Mouse (Mus musculus): ENCODE measurements around the gene Tmem232.
"Not testable (repeated sequence)": the region's sequence is repeated elsewhere in the genome, so short reads cannot be mapped to it uniquely, and the experiment has no call there.

The Tmem232 gene

DNA sequence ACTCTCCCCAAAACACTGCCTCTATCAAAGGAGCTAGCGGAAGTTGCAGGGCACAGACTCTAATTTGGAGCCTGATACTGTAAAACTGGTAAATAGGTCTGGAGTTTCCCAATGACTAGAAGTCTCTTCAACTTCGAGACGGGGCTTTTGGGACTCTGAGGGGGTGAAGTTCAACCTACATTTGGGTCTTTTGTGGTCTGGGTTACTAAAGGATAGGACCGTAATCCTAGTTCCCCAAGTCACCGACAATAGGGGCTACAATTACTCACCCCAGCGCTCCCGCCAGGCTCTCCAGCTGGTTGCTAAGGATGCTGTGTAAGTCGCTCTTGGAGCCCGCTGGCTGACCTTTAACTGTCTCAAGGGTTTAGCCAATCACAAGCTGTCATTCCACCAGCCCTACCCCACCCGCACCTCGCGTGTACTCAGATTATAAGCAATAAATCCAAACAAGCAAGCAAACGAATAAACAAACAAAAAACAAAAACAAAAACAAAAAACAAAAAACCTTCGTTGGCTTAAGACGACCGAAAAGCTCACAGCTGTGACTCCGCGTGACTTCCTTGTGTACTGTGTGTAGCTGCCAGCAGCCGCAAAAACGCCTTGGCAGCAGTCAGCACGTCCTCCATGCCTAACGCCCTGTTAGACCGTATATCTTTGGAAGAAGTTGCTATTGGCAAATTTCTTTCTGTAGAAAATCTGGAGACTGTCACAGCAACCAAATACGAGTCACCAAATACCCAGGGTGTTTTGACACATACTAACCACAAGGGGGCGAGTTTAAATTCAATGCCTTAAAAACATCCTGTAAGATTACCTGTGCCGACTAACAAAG, at the start of gene Tmem232:
Gene Tmem232 (minus strand): TSS at position 342 of the 832 bp plus-strand sequence.
- in situ Hi-C loops (cut with MboI; ENCODE audit: low sequenced_read_pairs), result no loop called here

- in situ Hi-C loops (cut with MboI; ENCODE audit: low sequenced_read_pairs), result no loop called here
These were observed 46.3 kb upstream of the Tmem232 start for GRCm38 (mm10) chr17:65586892-65587291.

DNA sequence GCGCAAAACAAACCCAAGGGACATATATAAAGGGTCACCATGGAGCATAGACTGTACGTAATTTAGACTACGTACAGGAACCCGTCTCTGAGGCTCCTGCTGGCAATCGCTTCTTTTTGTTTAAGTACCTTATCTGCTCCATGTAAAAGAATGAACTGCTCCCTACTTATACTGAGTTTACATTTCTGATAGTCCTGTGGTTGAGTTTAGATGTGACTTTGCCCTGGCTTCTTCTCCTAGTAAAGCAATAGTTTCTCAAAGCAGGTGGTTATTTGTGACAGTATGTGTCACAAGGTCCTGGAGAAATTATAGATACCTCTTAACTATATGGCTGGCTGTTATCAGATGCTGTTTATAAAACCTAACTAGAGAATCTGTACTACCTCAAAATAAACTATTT, 40.9 kb upstream of the Tmem232 start:
- in situ Hi-C loops (cut with MboI; ENCODE audit: low sequenced_read_pairs), result no loop called here

- in situ Hi-C loops (cut with MboI; ENCODE audit: low sequenced_read_pairs), result no loop called here
These were observed 39.2 kb upstream of the Tmem232 start for GRCm38 (mm10) chr17:65579766-65580165.

DNA sequence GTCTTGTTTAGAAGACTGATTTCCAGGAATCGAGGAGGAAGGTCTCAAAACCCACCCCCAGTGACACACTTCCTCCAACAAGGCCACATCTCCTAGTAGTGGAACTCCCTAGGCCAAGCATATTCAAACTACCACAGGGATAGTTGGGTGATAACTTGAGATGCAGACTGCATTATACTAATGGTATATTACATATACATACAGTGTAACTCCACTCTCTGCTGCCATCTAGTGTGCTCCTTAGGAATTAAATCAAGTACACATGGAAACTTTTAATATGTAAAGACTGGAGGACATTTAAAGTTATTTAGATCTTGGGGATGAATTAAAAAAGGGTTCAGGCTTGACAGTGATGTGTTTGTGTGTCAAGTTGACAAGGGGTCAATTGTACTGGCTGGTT, 34.8 kb upstream of the Tmem232 start:
- in situ Hi-C loops (cut with MboI; ENCODE audit: low sequenced_read_pairs), result no loop called here

DNA sequence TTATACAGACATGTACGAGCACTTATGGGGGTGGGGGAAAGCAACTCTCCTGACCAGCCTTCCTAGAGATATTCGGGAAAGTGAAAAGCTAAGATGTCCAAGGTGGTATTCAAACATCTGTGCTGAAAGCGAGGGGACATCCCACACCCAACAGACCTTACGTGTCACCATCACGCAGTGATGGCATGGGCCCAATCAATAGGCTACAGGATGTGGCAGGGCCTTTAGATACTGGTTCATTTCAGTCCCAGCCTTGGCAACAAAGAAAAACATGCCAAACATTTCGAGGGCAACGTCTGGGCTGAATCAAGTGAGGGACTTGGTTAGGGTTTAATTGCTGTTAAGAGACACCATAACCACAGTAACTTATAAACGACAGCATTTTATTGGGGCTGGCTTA, 34.3 kb upstream of the Tmem232 start:
- in situ Hi-C loops (cut with MboI; ENCODE audit: low sequenced_read_pairs), result no loop called here

DNA sequence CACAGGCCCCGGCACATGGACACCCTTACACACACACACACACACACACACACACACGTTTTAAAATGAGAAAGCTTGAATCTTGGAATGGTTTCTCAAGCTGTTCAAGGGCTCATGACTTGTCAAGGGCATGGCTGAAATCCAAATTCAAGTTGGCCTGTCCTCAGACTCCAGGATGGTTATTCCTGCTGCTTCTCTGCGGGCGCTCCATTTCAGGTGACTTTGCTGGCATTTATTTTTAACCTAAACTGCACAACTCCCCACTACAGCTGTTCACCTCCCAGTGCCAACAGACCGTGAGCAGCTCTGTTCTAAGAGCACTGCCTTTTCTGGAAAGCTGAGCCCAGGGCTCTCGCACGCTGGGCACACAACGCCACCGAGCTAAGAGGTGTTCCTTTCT, 31.3 kb upstream of the Tmem232 start:
- in situ Hi-C loops (cut with MboI; ENCODE audit: low sequenced_read_pairs), result no loop called here

- in situ Hi-C loops (cut with MboI; ENCODE audit: low sequenced_read_pairs), result no loop called here
These were observed 30.9 kb upstream of the Tmem232 start for GRCm38 (mm10) chr17:65571466-65571865.

- in situ Hi-C loops (cut with MboI; ENCODE audit: low sequenced_read_pairs), result no loop called here
These were observed 23.6 kb upstream of the Tmem232 start for GRCm38 (mm10) chr17:65564189-65564588.

DNA sequence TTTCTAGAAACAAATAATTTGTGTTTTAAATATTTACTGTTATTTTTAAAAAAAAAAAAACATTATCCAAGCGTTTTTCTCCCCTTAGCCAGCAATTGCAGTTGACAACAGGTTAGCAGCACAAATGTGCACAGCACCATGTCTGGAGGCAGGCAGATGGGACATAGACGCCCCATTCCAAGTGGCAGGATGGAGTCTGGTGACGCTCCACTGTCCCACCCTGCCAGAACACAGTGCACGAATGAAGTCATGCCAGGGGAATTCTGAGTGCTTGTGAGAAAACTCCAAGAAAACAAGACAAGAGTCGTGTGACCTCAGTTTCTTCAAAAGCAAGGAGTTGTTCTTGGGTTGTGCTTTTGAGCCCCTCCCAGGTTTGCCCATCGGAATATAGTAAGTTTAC, 22.8 kb upstream of the Tmem232 start:
- in situ Hi-C loops (cut with MboI; ENCODE audit: low sequenced_read_pairs), result no loop called here

DNA sequence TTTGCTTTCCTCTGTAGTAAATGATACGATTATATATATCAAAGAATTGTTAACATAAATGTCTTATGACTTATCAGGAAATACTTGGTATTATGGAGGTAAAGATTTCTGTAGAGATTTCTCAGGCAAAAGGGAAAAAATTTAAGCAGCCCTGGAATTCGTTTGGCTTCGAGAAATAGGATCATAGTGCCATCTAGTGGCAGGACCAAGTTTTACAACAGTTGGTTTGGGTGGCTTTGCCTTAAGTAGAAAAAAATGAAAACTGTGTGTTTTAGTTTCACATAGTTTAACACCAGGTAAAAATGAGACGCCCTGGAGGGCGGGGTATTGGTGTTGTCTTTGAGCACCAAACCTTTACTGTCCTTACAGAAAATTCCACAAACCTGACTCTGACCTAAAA, 22.2 kb upstream of the Tmem232 start:
- in situ Hi-C loops (cut with MboI; ENCODE audit: low sequenced_read_pairs), result no loop called here

DNA sequence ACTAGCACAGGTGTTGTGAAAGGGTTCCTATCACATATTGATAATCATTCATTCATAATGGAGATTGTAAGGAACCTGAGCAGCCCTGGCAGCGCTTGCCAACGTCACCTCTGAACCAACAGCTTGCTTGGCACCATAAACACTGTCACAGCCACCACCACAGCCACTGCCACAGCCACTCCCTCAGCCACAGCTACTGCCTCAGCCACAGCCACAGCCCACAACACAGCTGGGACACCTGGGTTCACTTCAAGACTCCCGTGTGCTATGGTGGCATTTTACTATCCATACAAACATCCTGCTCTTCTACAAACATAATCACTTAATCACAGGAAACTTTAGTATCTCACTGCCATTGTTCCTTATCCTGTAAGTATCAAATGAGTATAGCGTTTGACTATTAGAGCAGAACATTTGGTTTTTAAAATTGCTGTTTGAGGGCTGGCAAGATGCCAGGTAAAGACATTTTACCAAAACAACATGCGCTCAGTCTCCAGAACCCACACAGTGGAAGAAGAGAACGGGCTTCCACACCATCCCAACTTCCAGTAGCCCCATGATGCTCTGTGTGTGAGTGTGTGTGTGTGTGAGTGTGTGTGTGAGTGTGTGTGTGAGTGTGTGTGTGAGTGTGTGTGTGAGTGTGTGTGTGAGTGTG, 20.9 kb upstream of the Tmem232 start:
- in situ Hi-C loops (cut with MboI; ENCODE audit: low sequenced_read_pairs), result no loop called here

DNA sequence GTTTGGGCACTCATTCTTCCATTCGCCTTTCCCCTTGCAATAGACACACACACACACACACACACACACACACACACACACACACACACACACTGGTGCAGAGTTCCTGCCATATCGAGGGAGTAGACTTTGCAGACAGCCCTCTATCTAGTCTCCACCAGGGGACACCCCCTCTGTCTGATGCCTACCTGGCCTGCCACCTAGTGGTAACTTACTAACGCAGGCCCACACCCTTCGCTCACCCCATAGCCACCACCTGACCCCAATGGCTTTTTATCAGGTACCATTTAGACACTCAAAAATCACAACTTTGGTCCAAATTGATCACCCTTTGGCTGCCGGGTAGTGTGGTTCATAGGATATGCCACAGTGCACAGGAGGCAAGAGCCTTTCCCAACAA, 18.7 kb upstream of the Tmem232 start:
- in situ Hi-C loops (cut with MboI; ENCODE audit: low sequenced_read_pairs), result no loop called here

DNA sequence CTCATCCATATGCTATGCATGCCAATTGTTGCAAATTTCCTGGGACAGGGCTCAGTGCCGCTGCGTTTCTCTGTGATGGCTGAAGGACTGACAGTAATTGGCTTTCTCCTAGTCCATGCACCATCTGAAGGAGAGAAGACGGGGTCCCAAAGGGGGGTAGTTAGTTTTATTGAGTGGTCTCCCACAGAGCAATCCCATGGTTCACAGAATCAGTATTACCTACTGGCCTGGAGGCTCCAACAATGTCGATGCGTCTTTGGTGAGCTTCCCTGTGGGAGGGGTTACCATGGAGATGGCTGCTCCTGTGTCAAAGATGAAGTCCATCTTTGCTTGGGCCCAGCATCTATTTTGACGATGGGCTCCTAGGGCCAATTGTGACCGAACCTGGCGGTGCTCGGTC, 18.2 kb upstream of the Tmem232 start:
- in situ Hi-C loops (cut with MboI; ENCODE audit: low sequenced_read_pairs), result no loop called here

- in situ Hi-C loops (cut with MboI; ENCODE audit: low sequenced_read_pairs), result no loop called here
These were observed 17.6 kb upstream of the Tmem232 start for GRCm38 (mm10) chr17:65558217-65558616.

- in situ Hi-C loops (cut with MboI; ENCODE audit: low sequenced_read_pairs), result no loop called here
These were observed 16.6 kb upstream of the Tmem232 start for GRCm38 (mm10) chr17:65557212-65557611.

DNA sequence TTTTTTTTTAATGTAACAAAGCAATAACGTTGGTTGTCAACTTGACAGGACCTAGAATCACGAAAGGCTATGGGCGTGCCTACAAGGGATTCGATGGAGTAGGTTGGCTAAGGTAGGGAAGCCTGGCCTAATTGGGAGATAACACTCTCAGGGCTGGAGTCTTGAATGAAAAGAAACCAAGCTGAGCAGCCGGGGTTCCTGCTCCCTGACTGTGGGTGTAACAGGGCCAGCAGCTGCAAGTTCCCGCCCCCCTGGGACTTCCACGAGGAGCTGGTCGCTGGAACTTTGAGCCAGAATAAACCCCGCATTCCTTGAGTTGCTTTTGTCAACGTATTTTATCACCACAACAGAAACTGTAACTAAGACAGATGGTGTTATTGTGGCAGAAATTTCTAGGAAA, 16.2 kb upstream of the Tmem232 start:
- in situ Hi-C loops (cut with MboI; ENCODE audit: low sequenced_read_pairs), result no loop called here

- in situ Hi-C loops (cut with MboI; ENCODE audit: low sequenced_read_pairs), result no loop called here
These were observed 11.9 kb upstream of the Tmem232 start for GRCm38 (mm10) chr17:65552426-65552997.

- in situ Hi-C loops (cut with MboI; ENCODE audit: low sequenced_read_pairs), result no loop called here
These were observed 9.8 kb upstream of the Tmem232 start for GRCm38 (mm10) chr17:65550357-65550756.

DNA sequence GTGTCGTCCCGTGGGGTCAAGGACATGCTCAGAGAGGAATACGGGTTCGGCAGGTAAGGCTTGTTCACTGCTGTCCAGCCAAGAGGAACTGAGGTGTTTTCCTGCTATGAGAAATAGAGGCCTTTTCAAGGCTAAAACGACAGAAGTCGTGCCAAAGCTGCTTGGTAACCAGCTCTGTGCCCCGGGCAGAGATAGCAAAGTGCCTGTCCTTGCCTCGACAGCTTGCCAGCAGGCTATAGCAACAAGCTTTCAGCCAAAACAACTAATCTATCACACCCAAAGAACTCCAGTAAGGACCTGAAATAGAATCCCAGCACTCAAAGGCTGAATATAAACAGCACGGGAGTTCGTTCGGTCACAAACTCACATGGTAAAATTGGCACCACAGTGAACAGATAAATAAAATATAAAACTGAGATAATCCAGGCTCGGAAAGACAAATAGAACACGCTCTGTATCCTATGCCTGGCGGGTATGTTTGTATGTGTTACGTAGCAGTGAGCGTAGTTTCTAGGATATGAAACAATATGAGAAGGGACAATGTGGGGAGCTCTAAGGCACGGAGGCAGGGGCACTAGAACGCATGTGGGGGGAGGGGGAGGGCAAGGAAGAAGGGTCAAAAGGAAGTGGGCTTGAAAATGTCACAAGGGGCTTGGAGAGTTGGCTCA, 8.2 kb upstream of the Tmem232 start:
- in situ Hi-C loops (cut with MboI; ENCODE audit: low sequenced_read_pairs), result no loop called here

- in situ Hi-C loops (cut with MboI; ENCODE audit: low sequenced_read_pairs), result not testable (repeated sequence)
These were observed 5.6 kb upstream of the Tmem232 start for GRCm38 (mm10) chr17:65546221-65546620.

GRCm38 (mm10) chr17:65536156-65536555, 4.4 kb downstream of the Tmem232 start:
- in situ Hi-C loops (cut with MboI; ENCODE audit: low sequenced_read_pairs), result no loop called here
